Mouse (Mus musculus) Muller cell, postnatal 12 days (primary cell): ENCODE data around the gene Fgf10.
A peak's percentile ranks its signal among the peaks of the same experiment; 100 is the strongest.

Experiments used
- DNase-seq: peaks from one replicate; pipeline ENCODE4 v3.0.0-alpha.2; 2015; ENCODE audit errors: inconsistent ontology term

The Fgf10 gene

DNA sequence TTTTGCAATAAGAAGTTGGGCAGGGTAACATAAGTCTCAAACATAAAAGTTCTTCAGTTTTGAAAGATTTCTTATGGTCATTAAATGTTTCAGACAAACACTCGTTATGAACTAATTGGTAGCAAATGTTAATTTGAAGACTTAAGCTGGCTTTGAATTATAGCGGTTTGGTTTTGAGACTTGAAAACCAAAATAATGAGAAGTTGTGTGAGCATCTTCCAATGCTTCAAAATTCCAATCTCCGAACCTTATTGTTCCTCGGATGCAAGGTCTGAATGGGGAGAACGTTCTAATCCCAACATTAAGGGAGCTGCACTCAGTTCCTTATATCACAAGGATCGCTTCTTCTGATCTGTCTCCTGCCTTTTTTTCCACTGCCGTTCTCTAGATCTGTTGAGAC is at the start of gene Fgf10:
Gene Fgf10 (plus strand): TSS at position 301 of the 400 bp plus-strand sequence.
- no peak for DNase-seq

DNA sequence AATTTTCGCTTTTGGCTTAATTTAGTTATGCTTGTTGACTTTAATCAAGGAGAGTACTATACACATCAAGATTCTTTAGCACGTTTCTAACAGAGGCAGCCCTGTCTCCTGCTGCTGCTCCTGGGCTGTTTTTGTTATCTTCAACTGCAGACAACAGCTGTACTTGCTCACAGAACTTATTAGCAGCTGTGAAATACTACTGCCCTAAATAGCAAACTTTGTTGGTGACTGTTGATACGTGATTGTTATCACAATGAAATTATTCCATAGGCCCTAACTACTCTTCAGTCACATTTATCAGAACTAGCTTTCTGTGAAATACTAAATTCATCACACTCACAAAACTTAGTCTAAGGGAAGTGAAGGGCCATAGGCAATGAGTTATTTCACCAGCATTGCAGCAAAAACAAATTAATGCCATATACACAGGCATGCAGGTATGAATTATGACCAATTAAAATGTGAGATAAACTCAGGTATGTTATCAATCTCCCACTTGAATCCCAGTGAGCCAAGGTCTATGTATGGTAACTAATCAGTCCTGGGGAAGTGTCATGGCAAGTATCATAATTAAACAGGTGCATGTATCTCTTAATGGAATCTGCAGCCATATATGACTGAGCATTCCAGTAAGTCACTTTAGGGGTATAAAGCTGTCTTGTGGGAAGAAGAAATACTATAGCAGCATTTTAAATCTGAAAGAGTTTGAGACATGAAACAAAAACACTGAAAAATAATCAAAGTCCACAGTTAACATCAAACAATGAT is 39.7 kb upstream of the Fgf10 start:
- DNase-seq = no peak

DNA sequence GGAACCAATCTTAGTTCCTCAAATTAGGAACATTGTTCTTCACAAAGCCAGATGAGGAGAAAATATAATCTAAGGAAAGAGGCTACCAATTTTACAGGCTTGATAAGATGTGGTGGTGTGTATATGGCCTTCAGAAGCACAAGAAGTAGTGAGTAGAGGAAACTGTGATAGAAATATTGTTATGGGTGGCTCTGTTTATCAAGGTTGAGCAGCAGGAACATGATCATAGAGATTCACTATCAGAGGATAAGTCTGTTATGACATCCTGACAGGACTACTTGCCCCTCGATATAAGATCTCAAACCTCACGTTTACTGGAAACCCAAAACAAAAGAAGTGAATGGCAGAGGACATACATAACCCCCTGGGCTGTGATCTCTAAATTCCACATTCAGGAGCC is 38.1 kb upstream of the Fgf10 start:
- no peak for DNase-seq

DNA sequence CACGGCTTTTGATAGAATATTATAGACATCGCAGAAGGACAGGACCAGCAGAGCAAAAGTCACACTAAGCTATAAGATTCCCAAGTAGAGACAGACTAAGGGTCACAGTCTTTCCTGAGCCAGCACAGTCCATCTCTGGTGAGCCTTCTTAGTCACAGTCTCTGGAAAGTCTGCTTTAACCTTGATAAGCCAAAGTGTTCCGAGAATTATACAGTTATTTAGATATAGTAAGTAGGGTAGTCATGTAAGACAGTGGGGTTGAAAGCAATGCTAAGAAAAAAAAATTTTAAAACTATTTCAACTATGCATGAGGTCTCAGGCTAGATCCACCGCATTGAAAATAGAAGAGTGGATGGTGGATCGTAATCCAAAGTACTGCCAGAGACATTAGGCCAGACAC is 33.5 kb upstream of the Fgf10 start:
- DNase-seq = no peak

DNA sequence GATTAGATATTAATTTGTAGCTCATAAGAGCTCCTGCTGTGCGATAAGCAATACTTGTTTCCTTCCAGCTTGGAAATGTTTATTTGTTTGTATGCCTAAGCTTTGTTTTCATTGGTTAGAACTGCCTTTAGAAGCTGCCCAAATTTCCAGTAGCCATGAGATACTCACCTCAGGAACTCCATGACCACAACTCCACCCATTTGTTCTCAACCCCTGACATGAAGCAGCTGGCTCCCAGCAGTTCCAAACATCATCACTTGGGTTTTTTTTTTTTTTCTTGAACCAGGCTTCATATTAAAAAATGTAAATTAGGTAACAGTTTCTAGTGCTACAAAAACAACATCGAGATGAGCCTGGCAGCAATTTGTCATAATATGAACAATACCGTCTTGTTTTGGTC is 27.0 kb upstream of the Fgf10 start:
- no peak for DNase-seq

DNA sequence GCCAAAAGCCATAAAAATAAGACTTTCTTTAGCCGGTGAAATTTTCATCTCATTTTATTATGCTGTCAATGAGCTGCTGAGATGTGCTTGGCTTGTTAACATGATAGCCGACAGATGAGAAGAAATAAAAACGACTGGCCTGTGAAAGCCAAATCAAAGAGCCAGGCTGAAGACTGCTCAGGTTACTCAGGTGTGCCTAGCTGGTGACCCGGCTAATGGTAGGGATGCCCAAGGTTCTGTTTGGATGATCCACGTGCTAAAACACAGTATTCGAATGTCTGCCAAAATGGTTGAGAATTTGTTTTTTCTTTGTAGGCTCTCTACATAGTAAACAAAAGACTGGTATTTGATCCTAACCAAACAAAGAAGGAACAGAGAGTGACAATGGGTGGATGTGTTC is 26.5 kb upstream of the Fgf10 start:
- DNase-seq = no peak

DNA sequence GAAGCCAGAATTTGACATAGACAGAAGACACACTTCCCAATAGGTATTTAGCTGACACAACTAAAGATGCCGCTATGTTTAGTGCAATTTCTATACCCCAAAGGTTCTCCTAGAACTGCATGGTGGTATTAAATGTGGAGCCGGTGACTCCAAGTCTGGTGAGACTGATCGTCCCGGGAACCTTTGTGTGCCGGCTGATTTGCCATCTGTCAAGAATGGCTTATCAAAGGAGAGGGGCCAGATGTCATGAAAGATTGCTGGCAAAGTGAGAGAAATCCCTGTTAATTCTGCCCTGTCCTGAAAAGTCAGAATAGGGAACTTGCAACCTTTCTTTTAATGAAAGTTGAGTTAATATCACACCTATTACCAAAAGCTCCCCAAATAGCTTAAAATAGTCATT is 12.6 kb upstream of the Fgf10 start:
- DNase-seq = no peak

DNA sequence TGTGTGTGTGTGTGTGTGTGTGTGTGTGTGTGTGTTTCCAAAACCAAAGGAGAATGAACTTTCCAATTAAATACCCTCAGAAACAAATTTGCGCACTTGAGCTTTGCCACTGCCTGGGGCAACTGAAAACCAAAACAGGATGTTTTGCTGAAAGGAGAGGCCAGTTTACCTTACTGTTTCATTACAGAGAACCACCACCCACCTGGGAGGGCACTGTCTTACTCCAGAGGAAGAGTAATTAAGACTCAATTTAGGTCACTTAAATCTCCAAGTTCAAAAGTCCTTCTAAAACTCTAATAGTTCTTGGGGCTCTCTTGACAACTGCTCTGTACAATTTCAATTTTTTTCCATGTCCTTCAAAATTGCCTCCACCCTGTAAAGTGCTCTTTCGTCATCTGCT is 11.6 kb upstream of the Fgf10 start:
- DNase-seq = no peak

DNA sequence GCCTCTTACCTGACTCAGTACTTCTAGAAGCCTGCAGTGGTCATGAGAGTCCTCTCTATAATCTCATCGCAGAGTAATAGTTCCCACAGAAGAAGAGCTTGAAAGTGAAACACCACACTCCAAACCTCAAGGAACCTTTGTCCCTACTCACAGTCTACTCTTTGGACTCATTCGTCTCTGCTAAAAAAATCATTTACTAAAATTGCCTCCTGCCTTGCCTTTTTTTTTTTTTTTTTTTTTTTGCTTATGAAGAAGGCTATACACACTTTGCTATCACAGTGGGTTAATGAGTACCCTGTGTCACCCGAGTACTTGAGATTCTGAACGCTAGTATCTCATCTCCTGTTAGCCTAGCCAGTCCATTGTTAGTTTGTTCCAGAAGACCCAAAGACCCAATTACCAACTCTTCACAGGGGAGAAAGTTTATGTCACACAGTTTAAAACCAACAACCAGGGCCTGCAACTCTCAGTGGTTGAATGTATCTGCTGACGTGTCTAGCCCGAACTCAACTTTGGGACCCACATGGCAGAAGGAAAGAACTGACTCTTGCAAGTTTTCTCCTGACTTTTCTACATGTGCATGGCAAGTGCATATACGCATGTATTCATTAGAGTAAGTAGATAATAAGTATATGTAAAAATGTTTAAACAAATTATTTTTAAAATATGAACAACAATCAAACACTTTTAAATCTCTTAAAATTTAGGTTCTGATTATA is 10.8 kb upstream of the Fgf10 start:
- DNase-seq = no peak

DNA sequence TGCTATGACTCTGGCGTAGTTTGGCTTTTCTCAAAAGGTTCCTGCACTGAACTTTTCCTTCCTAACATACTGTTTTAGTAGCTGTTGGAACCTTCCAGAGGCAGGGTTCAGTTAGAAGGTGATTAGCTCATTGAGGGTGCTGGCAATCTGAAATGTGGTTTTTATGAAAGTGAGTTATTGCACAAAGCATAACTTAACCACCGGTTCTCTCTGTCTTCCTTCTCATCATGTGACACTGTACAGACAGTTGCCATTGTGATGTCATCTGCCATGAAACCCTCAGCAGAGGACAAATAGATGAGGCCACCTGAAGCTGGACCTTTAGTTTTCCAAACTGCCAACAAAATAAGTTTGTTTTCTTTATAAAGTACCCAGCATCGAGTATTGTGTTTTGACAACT is 7.9 kb upstream of the Fgf10 start:
- DNase-seq = no peak

DNA sequence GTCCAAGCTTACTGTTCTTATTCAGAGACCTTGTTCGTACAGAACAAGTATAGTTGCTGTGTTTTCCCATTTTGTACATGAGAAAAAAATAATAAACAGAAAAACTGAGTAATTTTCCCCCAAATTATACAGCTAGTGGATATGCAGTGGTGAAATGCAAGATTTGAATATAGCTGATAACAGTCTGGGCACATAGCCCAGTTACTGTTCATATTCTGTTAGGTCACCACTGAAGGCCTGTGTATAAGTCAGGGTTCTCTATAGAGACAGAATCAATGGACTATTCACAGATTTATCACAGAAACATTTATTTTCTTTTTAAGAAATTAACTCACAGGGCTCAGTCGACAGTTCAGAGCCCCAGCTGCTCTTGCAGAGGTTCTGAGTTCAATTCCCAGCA is 4.7 kb upstream of the Fgf10 start:
- DNase-seq = no peak

DNA sequence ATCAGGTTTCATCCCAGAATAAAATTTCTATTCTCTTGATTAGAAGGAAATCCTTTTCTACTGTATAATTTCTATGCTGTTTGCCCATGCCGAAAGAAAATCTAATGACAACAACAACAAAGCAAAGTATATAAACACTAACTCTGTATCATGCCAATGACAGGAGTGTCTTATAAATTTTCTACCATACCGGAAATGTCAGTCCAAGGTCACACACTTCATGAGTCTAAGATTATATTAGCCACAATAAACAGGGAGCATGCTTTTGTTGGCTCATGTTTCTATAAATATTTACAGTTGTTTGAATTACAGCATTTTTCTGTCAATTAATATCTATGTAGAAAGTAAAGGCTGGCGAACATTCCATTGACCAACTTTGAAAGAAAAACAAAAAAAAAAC is 9.6 kb downstream of the Fgf10 start:
- DNase-seq = no peak

DNA sequence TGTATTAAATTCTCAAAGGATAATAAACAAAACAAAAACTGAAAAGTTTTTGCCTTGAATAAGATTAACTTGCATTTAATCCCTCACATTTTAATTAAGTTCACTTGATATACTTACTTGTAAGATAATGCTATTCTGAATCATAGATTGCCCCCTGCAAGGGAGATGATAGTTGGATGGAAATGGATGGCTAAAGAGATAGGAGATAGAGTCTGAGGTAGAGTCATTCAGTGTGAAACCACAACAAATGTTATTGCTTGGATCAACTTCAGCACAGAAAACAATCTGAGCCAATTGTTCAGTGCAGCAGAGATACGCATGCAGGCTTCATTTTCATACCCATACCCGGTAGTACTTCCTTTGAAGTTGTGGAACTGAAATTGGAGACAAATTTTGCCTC is 23.5 kb downstream of the Fgf10 start:
- DNase-seq = no peak

DNA sequence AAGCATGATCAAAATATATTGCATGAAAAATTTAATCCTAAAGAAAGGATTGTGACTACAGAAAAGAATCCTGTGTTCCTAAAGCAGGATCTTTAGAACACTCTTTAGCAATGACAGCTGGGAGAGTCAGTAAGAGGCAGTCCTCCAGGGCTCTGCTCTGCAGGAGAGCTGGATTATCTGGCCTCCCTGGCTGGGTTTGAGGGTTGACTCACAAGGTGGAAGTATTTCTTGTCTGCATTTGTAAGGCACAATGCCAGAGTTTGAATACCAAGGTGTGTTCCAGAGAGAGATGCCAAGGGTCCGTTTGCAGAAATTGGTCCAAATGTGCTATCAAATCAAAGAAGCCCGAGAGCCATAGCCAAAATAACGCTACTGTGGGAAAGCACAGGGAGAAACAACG is 25.5 kb downstream of the Fgf10 start:
- no peak for DNase-seq

DNA sequence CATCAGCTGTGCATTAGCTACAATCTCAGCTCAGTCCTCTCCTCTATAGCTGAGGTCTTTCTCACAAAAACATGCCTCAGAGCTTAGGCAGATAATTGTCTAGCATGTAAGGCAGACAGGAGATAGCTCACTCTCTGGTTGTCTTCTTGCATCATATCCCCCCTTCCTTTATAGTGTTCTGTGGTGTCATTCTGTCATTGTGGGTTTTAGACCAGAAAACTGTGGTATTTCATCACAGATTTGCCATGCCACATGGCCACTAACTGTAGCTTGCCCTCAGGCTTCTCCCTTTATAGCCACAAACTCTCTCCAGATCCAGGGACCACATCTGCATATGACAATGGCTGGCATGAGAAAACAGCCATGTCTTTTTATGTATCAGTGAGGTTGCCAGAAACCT is 34.1 kb downstream of the Fgf10 start:
- no peak for DNase-seq

DNA sequence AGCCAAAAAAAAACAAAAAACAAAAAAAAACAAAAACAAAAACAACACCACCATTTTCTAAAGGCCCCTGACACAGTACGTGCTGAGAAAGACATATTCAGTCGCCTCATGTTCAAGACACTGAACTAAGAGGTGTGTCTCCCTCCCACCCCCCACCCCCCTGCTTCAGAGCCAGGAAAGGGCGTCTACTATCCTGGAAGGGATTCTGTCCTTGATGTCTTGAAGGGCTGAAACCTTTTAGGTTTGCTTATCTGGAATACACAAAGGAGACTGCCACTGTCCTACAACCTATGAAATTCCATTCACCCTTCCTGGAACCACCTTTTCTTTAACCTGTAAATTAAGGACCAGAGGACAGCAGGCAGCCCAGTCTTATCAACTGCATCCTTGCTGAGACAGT is 36.1 kb downstream of the Fgf10 start:
- no peak for DNase-seq

DNA sequence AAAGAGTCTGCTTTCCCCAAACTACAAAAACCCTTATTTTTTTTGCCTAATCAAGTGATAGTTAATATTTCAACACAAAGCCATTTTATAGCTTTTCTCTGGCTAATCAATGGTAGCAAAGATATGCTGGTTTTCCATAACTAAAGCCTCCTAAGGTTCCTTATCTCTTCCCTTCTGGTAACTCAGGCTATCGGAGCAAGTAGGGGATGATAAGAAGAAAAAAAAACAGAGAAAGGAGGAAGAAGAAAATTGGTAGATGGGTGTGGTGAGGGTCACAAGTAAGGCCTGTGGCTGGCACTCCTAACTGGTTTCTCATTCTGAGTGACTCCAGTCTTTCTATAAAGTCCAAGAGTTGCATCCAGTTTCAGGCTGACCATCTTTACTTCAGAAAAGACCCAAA is 40.3 kb downstream of the Fgf10 start:
- no peak for DNase-seq

DNA sequence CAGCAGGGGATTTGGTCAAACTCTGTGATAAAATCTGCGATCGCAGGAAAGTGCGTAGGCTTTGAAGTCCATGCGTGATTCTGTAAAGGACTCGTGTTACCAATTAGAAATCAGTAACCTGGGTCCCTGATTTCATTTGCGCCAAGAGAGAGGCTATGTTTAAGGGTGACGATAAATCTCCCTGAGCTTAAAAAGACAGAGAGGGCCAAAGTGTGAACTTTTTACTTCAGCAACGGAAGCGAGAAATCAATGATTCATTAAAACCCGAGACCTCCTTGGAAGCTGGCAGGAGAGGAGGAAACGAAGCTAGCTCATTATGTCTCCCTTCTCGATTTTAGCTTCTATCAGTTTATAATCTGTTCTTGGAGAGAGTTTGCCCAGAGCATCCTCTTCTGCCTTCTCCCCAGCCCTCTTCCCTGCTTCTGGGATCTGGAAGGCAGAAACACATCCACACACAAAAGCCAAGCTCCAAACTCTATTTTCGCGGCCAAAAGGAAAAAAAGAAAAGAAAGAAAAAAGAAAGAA is 44.1 kb downstream of the Fgf10 start:
- peak; percentile 8 for DNase-seq

DNA sequence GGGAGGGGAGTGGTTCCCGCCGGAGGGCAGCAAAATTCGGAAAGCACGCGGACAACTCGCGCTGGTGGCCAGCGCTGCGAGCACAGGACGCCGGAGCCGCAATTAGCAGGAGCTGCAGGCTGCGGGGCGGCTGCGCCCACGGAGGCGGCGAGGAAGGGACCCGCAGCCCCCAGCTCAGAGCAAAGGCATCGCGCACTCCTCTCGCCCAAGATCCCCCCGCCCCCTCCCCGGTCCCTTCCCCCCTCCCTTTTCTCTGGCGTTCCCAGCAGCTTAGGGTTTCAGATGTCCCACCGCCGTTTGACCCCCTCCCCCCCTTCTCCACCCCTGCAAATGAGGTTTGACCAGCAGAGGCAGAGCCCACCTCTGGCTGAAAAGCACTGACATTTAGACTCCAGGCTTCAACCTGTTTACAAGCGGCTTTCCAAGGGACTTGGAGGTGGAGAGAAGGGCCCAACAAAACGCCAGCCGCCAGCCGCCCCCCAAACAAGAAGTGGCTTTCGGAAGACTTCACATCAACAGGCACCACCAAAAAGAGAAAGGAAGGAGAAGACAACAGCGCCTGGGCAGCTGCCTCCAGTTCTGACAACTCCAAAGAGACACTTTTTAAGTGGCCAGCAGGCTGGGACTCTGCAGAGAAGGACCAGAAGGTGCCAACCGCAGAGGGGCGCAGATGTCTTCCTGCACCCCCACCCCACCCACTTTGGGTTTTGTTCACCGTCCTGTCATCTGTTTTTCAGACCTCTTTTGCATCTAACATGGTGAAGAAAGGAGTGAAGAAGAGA is 44.9 kb downstream of the Fgf10 start:
- DNase-seq = peak; percentile 26

DNA sequence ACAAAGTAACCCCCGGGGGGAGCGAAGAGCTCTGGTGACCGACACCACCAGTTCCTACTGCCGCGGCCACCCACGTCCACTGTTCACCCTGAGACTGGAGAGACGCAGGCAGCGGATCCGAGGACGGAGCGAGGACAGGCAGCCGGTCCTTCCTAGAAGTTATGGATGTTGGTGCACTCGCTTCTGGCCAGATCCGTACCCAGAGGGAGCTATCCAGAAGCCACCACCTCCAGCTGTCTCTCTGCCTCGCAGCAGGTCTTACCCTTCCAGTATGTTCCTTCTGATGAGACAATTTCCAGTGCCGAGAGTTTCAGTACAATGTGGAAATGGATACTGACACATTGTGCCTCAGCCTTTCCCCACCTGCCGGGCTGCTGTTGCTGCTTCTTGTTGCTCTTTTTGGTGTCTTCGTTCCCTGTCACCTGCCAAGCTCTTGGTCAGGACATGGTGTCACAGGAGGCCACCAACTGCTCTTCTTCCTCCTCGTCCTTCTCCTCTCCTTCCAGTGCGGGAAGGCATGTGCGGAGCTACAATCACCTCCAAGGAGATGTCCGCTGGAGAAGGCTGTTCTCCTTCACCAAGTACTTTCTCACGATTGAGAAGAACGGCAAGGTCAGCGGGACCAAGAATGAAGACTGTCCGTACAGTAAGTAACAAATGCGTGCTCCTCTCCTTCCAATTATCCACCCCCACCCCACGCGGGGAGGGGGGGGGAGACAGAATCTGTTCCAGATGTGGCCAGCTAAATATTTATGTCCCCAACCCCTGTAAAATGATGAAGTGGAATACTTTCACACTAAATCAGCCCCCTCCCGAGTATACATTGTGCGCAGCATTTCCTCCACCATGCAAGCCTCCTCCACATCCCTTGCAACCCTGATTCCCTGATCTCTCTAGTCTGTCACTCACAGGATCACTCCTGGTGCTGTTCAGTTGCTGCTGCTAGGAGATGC is 45.8 kb downstream of the Fgf10 start:
- peak; percentile 42 for DNase-seq

DNA sequence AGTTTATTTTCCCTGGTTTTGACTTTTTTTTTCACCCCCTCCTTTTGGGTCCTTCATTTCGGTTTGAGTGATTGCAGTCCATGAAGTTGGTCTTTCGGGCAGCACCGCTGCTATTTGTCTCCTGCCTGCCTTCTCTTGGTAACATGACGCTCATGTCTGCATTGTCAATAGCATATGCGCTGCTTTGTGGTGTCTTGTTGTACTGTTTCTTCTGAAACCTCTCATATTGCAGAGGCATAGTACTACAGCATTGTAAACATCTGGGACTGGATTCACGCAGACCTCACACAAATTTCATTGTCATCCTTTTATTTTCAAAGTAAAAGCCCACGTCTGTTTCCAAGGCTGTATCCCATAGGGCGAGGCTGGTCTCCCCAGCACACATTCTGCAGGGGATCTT is 46.7 kb downstream of the Fgf10 start:
- no peak for DNase-seq
